Mouse (Mus musculus): ENCODE results near the gene Ip6k1. TPM values are rescaled to one million over a fixed set of nuclear protein-coding genes. Genes with fewer than 3 reads are reported as not detected.

The Ip6k1 gene
- total RNA-seq, 2 experiments from 2014 or later = 175 to 179 TPM

- no peak for DNase-seq (ENCODE audit: low spot score in 2 of 2)
- intact Hi-C loops (cut with DNase I) = no loop called here
These were observed 77.9 kb downstream of the Ip6k1 start, which contains the start of gene Mst1 for GRCm38 (mm10) chr9:108080168-108080567. TSS of gene Mst1 (plus strand) at chr9:108080436.

- intact Hi-C loops (cut with DNase I) = no loop called here
- DNase-seq (ENCODE audit: low spot score in 2 of 2) = no peak
These were observed 80.2 kb downstream of the Ip6k1 start for GRCm38 (mm10) chr9:108082549-108082948.

GRCm38 (mm10) chr9:108082988-108083431 is 80.7 kb downstream of the Ip6k1 start, which contains the start of gene Rnf123:
TSS of gene Rnf123 (minus strand) at chr9:108083346.
- no peak for DNase-seq (ENCODE audit: low spot score in 2 of 2)
- intact Hi-C loops (cut with DNase I) = no loop called here

GRCm38 (mm10) chr9:108083561-108083960 is 81.3 kb downstream of the Ip6k1 start:
- no peak for DNase-seq (ENCODE audit: low spot score in 2 of 2)
- intact Hi-C loops (cut with DNase I) = no loop called here

GRCm38 (mm10) chr9:108085261-108085660 is 83.0 kb downstream of the Ip6k1 start:
- intact Hi-C loops (cut with DNase I) = no loop called here
- DNase-seq (ENCODE audit: low spot score in 2 of 2) = no peak

GRCm38 (mm10) chr9:108090611-108091120 is 88.4 kb downstream of the Ip6k1 start:
- intact Hi-C loops (cut with DNase I) = no loop called here
- DNase-seq (ENCODE audit: low spot score in 2 of 2) = no peak

- DNase-seq (ENCODE audit: low spot score in 2 of 2) = no peak
- intact Hi-C loops (cut with DNase I) = no loop called here
These were observed 91.3 kb downstream of the Ip6k1 start for GRCm38 (mm10) chr9:108093586-108093985.

- intact Hi-C loops (cut with DNase I) = no loop called here
- DNase-seq (ENCODE audit: low spot score in 2 of 2) = peak; percentile 83 to 87
These were observed 92.1 kb downstream of the Ip6k1 start, which contains the start of gene Apeh for GRCm38 (mm10) chr9:108094184-108094941. TSS of gene Apeh (minus strand) at chr9:108094606.

GRCm38 (mm10) chr9:108094998-108095411 is 92.7 kb downstream of the Ip6k1 start:
- intact Hi-C loops (cut with DNase I) = loop anchor here (1.0 to 5.0 kb wide), 2 partner anchors 106 to 187 kb away; no protein-coding TSS in a partner anchor
- DNase-seq (ENCODE audit: low spot score in 2 of 2) = peak in 1 of 2 experiments; percentile 57

GRCm38 (mm10) chr9:108095518-108095917 is 93.2 kb downstream of the Ip6k1 start:
- peak in 1 of 2 experiments; percentile 69 for DNase-seq (ENCODE audit: low spot score in 2 of 2)
- intact Hi-C loops (cut with DNase I) = loop anchor here (1.0 to 5.0 kb wide), 2 partner anchors 106 to 187 kb away; no protein-coding TSS in a partner anchor

GRCm38 (mm10) chr9:108095949-108096712 is 93.8 kb downstream of the Ip6k1 start:
- intact Hi-C loops (cut with DNase I) = loop anchor here (1.0 to 5.0 kb wide), 2 partner anchors 105 to 186 kb away; no protein-coding TSS in a partner anchor
- DNase-seq (ENCODE audit: low spot score in 2 of 2) = no peak

Small RNA genes within 50 kb of the gene (microRNA-seq; reads per million reads assigned to microRNA genes)
- gene Mir7088 = 0 reads per million in 2 experiments

Other genes starting within 250 kb of the Ip6k1 start
- 100 to 1,000 TPM; 147 to 166 TPM for gene Rbm5, start 231.5 kb upstream of the Ip6k1 start, total RNA-seq (2021)
- gene Rbm6, start 129.3 kb upstream of the Ip6k1 start, total RNA-seq (2021) = 10 to 100 TPM; 57.0 to 57.8 TPM
- gene Mon1a, start 114.3 kb upstream of the Ip6k1 start, total RNA-seq (2021) = 10 to 100 TPM; 21.2 to 21.9 TPM
- gene Mst1r, start 95.6 kb upstream of the Ip6k1 start, total RNA-seq (2021) = 1 to 10 TPM; 1.2 to 1.7 TPM
- not detected for gene Actl11, start 74.0 kb upstream of the Ip6k1 start, total RNA-seq (2021)
- 100 to 1,000 TPM; 382 to 398 TPM for gene Camkv, start 66.8 kb upstream of the Ip6k1 start, total RNA-seq (2021)
- 10 to 100 TPM in 1 of 2 experiments, 1 to 10 TPM in 1; 9.3 to 12.0 TPM for gene Traip, start 52.4 kb upstream of the Ip6k1 start, total RNA-seq (2021)
- 1 to 10 TPM; 3.6 to 4.2 TPM for gene Uba7, start 27.0 kb upstream of the Ip6k1 start, total RNA-seq (2021)
- under 1 TPM in 1 of 2 experiments, not detected in 1; 0.79 TPM for gene Gm20661, start 19.4 kb upstream of the Ip6k1 start, total RNA-seq (2021)
- gene Inka1, start 16.6 kb upstream of the Ip6k1 start, total RNA-seq (2021) = 1 to 10 TPM; 2.7 to 3.1 TPM
- gene Cdhr4, start 10.0 kb upstream of the Ip6k1 start, total RNA-seq (2021) = 1 to 10 TPM; 1.7 to 1.9 TPM
- gene Gm20662, start 6.2 kb upstream of the Ip6k1 start, total RNA-seq (2021) = 1 to 10 TPM; 2.1 to 3.2 TPM
- 10 to 100 TPM; 19.0 to 22.1 TPM for gene Gmppb, start 46.7 kb downstream of the Ip6k1 start, total RNA-seq (2021)
- gene Amigo3, start 50.7 kb downstream of the Ip6k1 start, total RNA-seq (2021) = 1 to 10 TPM; 1.5 to 2.0 TPM
- gene Mst1, start 77.9 kb downstream of the Ip6k1 start, total RNA-seq (2021) = not detected
- gene Rnf123, start 80.8 kb downstream of the Ip6k1 start, total RNA-seq (2021) = 100 to 1,000 TPM in 1 of 2 experiments, 10 to 100 TPM in 1; 93.9 to 103 TPM
- gene Apeh, start 92.1 kb downstream of the Ip6k1 start, total RNA-seq (2021) = 10 to 100 TPM; 33.3 to 35.4 TPM
- 100 to 1,000 TPM; 223 to 244 TPM for gene Bsn, start 187.9 kb downstream of the Ip6k1 start, total RNA-seq (2021)

Data from left cerebral cortex, postnatal 14 days (tissue).